Mouse (Mus musculus) frontal cortex, postnatal 25 days (tissue): ENCODE results near the gene Irf4.

Source experiments
- DNase-seq, 2 experiments: peaks; one replicate each; pipeline ENCODE4 v3.0.0; 2022; ENCODE audit warnings: low spot score in 2 of 2

The Irf4 gene

DNA sequence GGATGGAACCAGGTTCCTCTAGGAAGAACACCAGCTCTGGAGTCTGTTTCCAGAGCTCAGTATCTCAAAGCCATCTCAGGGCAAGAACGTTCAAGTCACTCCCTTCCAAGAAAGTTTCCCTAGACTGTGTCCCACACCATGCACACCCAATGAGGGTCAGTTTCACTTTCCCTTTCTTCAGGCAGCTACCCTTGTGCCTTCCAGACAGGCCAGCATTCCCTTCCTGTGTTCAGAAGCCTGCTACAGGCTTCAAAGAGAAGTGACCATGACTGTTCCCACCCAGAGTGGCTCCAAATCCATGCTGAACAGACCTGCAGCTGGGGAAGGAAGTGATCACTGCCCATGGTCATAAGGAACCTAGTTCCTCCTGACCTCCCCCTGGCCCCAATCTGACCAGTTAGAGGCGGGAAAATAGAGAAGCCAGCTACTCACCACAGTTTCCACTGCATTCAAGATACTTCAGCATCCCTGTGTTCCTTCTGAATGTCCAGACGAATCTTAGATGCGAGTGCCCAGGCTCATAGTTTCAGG, 10.7 kb upstream of the Irf4 start:
- no peak for DNase-seq

DNA sequence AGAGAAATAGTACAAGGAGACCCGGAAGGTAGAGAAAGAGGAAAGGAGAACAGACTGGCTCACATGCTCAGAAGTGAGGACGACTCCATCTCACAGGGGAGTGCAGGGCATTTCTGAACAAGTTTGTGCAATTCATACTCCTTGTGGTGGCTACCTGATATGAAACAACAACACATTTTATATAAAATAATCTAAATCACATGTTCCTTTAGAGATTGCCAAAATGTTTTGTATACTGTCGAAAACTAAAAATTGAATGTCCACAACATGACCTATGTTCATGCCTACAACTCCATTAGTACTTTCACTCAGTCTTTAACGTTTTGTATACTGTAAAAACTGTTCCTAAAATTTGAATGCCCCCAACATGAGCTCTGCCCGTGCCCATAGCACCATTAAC, 7.9 kb upstream of the Irf4 start:
- no peak for DNase-seq

DNA sequence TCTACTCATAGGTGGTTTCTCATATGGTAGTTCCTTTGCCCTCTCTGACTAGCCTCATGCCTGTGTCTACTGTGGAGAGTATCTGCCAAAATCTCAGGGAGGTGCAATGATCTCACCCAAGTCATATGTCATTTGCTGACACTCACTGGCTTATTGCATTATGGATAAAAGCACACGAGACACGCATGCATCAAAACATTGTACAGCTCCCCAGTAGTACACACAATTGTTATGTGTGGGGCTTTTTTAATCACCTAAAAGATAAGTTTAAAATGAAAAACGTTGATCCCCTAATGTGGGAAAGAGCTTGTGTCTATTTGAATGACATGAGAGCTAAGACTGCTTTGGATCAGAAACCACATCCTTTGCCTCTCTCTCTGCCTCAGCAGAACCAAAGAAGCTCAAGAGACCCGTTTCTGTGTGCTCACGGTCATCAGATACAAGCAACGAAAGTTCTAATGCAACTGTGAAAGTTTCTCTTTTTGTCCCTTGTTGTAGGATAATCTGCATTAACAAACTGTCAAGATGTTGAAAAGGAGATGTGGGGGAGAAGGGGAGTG, 6.5 kb upstream of the Irf4 start:
- DNase-seq, result no peak

DNA sequence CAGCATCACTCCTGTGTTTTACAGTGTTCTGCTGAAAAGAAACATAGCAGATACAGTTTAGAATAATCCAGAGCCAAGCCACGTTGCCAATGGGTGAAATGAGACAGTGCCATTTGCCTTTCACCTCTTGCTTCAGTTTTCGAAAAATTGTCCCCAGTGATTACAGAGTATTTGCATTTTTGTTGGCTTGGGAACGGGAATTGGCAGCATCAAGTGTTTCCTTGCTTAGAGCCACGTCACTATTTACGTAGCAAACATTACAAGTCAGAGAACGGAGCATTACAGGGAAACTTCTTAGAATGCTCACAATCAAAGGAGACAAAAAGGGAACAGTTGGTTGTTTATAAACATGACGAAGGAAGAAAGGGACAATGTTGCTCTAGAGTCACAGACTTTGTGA, 3.9 kb upstream of the Irf4 start:
- DNase-seq, result no peak

DNA sequence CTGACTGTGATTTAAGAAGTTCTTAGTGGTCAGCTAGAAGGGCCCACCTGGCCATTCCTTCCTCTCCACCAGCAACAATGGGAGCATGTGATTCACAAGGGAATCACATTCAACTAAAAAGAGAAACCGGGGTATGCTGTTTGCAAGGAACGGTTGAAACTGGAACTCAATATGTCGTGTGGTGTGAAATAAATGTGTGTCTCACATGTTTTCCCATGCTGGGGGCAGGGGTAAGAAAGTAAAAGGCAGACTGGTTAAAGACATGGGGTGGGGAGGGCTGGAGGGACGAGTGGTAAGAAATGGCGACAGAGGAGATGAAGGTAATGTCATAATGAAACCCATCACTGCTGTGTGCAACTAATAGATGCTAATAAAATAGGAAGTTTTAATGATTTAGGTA, 2.0 kb upstream of the Irf4 start:
- DNase-seq, result no peak

DNA sequence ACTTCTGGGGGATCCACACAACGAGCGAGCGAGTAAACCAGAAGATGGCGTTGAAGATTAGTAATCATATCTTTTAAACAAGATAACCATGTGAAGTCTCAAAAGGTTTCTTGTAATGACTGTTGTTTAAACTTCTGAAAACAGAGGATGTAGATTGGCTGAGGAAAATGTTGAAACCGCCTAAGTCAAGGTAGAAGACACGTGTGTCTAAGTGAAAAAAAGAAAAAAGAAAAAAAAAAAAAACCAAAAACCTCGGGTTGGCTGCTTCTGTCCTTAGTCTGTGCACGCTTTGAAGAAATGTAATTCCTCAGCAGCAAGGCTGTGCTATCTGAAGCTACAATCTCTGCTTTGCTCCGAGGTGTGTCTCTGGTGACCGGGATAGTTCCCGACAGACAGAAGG, 1.5 kb upstream of the Irf4 start:
- DNase-seq, result no peak

DNA sequence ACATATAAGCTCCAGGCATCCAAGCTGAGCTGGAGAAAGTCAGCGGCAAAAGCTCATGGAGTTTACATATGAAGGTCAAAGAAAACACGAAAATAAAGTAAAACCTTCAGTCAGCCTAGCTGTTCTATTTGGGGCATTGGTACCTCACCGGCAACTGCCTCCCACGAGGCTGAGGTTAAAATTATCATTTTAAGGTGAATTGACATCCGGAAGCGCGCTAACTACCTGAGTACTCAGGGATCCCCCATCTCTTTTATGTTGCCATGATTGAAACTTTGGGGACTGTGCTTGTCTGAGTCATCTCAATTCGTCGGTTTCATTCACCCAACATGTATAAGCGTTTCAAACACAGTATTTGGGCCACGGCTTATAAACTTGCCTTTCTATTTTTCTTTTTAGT, 705 bp upstream of the Irf4 start:
- no peak for DNase-seq

DNA sequence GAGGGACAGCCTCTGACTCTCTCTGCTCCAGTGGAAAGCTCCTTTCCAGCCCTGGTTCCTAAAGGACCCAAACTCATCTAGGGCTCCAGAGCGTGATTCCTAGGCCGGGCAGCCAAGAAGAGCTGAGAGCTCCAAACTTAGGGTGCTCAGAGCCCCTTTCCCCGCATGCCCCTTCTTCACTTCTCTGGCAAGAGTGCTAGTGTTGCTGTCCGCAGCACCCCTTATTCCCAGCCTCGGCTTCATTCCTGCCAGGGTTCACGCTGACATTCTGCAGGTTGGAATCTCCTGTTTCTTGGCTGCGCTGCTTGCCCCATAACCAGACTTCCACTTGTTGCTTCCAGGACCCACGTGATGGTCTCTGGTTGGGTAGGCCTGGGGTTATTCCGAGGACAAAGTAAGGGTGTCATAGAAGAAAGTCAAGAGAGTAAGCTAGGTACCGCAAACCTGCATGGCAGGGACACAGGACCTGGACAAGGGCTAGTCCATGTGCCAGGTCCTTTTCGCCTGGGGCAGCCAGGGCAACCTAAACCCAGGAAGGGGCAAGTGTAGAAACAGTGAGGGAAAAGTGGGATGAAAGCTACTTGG, 623 bp downstream of the Irf4 start:
- no peak for DNase-seq

DNA sequence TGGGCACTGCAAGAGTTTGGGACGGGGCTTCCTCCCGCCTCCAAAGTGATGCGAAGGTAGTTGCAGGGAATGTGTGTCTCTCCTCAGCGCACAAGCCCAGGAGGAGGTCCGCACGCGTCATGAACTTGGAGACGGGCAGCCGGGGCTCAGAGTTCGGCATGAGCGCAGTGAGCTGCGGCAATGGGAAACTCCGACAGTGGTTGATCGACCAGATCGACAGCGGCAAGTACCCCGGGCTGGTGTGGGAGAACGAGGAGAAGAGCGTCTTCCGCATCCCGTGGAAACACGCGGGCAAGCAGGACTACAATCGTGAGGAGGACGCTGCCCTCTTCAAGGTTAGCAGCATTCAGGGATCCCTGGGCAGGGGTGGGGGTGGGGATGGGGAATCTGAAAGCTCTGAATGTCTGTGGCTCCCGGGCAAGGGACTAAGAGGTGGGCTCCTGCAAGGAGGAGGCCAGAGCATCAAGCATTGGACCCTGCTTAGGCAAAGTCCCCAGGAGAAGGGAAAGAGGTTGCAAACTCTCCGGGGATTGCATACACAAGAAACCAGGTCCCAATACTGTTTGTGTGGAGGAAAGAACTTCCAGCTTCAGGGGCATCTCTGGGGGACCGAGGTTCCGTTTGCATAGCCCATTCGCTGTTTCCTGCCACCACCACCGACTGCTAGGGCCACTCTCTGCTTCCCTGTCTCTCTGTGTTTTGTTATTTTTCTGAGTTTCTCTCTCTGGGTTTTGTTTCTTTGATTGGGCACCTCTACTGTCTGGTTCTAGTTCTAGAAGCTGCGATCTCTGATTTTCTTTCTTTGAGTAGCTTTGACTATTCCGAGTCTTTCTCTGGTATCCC, 1.7 kb downstream of the Irf4 start:
- no peak for DNase-seq

DNA sequence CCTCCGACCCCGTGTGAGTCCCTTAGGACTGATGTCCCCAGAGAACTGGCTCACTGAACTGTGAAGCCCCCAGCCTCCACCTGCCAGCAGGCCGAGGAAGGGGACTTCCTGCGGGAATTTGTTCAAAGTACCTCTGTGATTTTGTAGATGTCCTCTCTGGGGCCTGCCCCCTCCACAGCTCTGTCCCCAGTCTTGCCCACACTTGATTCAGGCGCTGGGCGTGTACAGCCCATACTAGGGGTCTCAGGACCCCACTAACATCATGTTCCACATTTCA, 2.2 kb downstream of the Irf4 start:
- DNase-seq, result no peak

DNA sequence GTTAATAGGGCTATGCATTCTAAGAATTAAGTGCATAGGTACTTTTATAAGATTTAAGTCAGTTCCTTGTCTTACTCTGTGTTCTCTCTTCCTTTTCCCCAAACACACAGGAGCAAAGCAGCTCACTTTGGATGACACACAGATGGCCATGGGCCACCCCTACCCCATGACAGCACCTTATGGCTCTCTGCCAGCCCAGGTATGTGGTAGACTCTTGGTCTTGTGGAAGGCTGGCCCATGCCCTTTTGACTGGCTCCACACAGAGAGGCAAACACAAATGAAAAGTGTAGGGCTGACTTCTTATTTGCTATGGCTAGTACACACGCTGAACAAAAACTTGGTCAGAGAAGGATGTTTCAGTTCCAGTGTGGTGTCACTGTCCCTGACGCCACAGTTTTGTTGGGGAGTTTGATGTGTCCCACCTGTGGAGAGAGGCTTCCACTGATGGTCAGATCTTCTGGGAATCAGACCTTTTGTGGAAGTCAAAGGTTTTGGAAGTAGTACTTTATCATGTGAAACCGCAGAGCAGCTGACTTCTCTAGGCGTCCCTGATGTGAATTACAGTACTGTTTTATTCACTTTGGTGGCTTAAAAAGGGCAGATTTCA, 3.7 kb downstream of the Irf4 start:
- DNase-seq, result no peak

DNA sequence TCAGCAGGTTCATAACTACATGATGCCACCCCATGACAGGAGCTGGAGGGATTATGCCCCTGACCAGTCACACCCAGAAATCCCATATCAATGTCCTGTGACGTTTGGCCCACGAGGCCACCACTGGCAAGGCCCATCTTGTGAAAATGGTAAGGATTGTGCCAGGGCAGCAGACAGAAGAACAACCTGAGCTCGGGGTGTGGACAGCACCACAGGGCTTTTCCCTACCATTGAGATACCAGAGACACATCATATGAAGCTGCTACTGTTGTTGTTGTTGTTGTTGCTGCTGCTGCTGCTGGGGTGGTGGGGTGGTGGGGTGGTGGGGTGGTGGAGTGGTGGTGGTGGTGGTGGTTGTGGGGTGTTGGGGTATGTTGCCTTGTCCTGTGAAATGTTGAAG, 4.4 kb downstream of the Irf4 start:
- DNase-seq, result no peak

DNA sequence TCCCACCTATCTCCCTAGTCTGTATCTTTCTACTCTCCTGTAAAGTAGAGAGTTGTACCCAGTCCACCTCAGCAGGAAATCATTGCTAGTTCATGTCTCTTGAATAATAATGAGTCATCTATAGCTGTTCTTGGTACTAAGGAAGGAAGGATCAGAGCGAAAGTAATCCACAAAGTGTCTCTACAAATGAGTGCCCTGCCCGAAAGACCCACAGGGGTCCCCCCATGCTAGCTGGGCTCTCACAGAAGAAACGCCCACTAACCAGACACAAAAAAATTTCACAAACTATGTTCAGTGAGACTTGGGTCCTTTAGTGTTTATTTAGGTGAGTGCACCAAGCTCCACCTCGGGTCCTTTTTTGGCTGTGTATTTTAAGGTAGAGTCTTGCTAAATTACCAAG, 5.0 kb downstream of the Irf4 start:
- no peak for DNase-seq

DNA sequence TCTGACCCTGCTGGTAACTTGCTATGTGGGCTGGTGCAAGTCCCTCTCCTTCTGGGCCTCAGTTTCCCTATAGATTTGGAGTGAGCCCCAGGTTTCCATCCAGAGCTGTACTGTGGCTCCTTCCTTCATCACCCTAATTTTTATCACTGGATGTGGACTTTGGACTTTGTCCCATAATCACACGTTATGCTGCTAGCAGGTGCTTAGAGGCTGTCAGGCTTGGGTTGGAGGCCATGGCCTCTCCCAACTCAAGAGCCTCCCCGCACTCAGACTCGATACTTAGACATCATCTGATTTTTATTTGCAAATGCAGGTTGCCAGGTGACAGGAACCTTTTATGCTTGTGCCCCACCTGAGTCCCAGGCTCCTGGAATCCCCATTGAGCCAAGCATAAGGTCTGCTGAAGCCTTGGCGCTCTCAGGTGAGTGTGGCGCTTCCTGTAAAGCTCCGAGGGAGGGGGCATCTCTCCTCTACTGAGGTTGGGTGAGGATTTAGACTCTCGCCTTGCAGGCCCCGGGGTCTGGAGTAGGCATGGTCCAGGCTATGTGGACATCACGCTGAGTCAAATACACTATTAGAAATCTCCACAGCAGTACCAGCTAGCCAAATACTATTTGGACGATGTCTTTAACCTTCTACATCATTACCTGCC, 5.9 kb downstream of the Irf4 start:
- no peak for DNase-seq

DNA sequence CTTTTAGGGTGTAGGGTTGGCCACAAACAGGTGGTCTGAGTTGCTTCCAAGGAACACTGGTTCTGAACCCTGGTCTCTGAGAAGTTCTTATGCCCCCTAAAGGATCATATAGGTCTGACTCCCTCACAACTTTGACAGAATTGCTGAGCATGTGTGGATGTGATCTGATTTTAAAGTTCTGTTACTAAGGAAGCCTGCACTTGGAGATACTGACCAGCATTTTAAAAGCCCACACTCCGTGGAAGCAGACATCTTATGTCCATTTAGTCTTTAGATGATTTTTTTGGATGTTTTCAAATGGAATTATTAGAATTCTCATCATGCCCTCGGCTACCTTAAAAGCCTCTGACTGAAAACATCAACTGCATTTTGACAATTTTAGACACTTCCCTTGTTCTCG, 6.6 kb downstream of the Irf4 start:
- DNase-seq, result no peak

DNA sequence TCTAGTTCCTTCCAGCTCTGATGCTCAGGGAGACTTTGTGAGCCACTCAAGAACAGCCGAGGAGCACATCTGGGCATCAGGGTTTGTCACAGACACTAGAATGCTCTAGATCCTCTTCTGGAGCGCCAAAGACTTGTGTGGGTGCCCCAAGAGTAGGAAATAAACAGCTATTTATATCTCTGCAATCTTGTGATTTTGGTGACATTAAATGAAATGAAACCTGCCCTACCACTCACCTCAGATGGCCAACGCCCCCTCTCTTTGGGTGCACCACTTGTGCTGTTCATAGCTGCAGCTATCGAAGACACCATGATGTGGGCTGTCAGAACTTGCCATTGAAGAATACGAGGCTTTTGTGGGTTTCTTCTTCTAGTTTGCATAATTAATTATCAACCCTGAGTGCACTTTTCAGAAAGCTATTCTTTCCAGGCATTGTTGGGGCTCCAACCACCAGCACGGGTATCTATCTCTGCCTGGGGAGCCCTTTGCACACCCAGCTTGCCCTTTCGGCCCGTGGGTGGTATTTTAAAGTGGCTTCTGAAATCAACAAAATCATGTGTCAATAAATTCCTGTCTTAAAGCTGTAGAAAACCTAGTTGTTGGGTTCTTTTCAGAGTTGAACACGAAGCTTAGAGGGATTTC, 7.1 kb downstream of the Irf4 start:
- no peak for DNase-seq

DNA sequence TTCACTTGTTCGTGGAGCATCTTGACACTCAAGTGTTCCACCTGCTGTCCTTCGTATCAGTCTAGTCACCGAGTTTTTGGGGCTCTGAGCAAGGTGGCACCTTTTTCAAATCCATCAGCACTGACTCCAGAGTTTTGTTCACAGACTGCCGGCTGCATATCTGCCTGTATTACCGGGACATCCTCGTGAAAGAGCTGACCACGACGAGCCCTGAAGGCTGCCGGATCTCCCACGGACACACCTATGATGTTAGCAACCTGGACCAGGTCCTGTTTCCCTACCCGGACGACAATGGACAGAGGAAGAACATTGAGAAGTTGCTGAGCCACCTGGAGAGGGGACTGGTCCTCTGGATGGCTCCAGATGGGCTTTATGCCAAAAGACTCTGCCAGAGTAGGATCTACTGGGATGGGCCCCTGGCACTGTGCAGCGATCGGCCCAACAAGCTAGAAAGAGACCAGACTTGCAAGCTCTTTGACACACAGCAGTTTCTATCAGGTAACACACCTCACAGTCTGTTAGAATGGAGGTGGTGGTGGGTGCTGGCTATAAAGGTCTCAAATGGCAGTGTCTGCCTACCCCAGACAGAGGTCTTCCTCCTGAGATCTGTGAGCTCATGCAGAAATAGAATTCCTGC, 8.4 kb downstream of the Irf4 start:
- DNase-seq, result no peak

DNA sequence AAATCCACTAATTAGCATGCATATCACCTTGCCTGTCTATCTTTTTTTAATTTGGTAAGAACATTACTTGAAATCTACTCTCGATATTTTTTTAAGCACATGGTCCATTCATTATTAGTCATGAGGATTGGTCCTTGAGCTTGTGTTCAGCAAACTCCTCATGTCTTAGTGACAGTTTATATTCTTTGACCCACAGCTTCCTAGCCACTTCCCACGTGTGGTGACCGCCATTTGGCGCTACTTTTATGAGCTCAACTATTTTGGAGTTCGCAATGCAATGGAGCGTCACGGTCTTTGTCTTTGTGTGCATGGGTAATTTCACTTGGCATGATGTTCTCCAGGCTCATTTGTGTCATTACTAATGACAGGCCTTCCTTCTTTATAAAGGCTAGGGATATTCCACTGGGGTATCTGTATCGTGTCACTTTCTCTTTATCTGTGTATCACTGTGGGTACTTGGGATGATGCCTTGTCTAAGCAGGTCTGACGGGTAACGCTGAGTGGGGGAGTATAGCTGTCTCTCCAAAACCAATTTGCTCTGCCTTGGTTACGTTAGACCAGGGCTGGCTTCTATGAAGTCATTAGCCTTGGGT, 9.9 kb downstream of the Irf4 start:
- no peak for DNase-seq

DNA sequence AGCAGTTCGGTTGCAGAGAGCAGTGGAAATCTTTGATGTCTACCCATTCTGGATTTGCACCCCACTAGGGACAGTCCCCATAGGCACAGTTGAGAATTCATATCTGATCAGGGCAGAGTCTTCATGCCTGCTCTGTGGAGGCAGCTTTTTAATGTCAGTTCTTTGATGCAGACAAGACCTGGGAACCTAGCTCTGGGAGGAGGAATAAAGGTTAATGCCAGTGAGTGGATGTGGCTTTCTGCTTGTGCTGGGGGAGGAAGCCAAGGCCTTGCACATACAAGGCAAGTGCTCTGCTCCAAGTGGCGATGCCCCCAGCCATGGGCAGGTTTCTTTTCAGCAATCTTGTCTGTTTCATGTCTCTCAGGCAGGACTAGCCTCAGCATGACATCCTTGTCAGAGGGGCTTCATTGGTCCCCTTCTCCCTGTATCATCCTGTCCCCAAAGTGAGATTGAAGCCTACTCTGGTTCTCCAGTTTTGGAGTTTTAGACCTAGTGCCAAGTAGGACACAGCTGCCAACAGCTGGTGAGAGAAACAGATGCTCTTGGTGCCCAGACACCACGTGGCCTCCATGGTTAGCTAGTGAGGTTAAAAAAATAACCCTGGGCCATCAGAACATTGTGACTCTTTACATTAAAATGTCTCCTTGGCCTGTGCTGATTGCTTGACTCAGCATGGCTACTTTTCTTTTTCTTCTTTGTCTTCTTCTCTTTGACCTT, 11.5 kb downstream of the Irf4 start:
- DNase-seq, result no peak

DNA sequence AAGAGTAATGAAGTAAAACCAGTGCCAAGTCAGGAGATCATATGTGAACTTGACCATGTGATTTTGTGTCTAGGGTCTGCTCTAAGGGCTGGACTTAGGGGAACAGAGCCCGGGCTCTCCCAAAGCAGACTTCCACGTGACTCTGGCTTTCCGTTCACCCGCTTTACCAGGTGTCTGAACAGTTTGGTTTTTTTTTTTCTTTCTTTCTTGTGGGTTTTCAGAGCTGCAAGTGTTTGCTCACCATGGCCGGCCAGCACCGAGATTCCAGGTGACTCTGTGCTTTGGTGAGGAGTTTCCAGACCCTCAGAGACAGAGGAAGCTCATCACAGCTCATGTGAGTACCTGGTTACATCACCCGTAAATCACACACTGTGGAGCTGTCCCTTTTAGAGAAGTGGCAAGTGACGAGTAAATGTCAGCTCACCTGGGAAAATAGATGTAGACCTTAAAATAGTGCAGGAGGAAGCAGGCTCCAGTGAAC, 12.2 kb downstream of the Irf4 start:
- DNase-seq, result no peak
